18 mouse cellular contexts compared by ENCODE assay signal in the genomic region with DNA sequence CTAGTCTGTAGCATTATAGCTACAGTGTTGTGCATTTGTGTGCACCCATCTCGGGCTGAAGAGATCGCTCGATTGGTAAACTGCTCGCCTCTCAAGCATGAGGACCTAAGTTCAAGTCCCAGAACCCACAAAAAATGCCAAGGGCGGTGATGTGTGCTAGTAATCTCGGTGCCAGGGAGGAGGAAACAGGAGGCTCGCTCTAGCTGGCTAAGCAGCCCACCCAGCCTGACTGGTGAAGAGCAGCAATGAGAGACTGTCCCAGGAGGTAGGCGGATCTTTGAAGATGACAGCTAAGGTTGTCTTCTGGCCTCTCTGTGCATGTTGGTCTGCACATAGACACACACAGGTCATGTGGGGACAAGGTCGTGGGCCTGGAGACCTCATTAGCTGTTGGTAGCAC.
"Had no signal": no experiment of that assay in that cellular context is flagged by ENCODE, and none has a peak within 500 bp of the region (broad histone marks: within the 10 kb centered on the region; RNA-seq: fewer than 3 reads in every experiment).

No protein-coding gene starts in this region.

- H3K9me3 ChIP-seq: lung, embryonic 15.5 days; megakaryocyte, embryonic 14.5 days; midbrain, embryonic 13.5 days; midbrain, embryonic 15.5 days; neural tube, embryonic 12.5 days; stomach, embryonic 15.5 days had no signal

- H3K4me1 ChIP-seq: stomach, embryonic 15.5 days had no signal

- ATAC-seq: liver, postnatal 0 days; lung, postnatal 0 days; midbrain, embryonic 13.5 days; midbrain, embryonic 15.5 days had no signal

- H3K36me3 ChIP-seq: midbrain, embryonic 15.5 days; stomach, embryonic 15.5 days had no signal

- H3K9ac ChIP-seq: liver, postnatal 0 days; lung, embryonic 15.5 days; midbrain, embryonic 13.5 days; midbrain, embryonic 15.5 days; neural tube, embryonic 12.5 days; stomach, embryonic 15.5 days had no signal

- DNase-seq: liver, postnatal 0 days; lung, adult 2 months; lung, postnatal 14 days; lung, postnatal 36 days; right cerebral cortex, postnatal 14 days; thymus, adult 2 months; thymus, postnatal 25 days; thymus, postnatal 4 days had no signal

- H3K27me3 ChIP-seq: lung, embryonic 15.5 days; midbrain, embryonic 13.5 days; midbrain, embryonic 15.5 days; neural tube, embryonic 12.5 days; stomach, embryonic 15.5 days had no signal

- H3K4me2 ChIP-seq: lung, embryonic 15.5 days; midbrain, embryonic 11.5 days; midbrain, embryonic 13.5 days; midbrain, embryonic 15.5 days; neural tube, embryonic 12.5 days; stomach, embryonic 15.5 days had no signal

- H3K27ac ChIP-seq: lung, embryonic 15.5 days; macrophage; midbrain, embryonic 13.5 days; midbrain, embryonic 15.5 days; neural tube, embryonic 12.5 days; stomach, embryonic 15.5 days; stomach, postnatal 0 days had no signal

- H3K4me3 ChIP-seq: lung, embryonic 15.5 days; megakaryocyte, embryonic 14.5 days; midbrain, embryonic 13.5 days; midbrain, embryonic 15.5 days; neural tube, embryonic 12.5 days; stomach, embryonic 15.5 days had no signal
